Mouse (Mus musculus) liver, embryonic 11.5 days (tissue): ENCODE results near the gene Acyp1. TPM values are rescaled to one million over a fixed set of nuclear protein-coding genes. Genes with fewer than 3 reads are reported as not detected.

Source experiments
- ATAC-seq: fragments of 200-750 bp; cut with Nextera tagmentation; replicated peaks from 2 replicates; pipeline ENCODE4 v1.8.0; 2017; ENCODE audit warnings: moderate number of reproducible peaks, mild to moderate bottlenecking, moderate TSS enrichment, moderate library complexity; ENCODE audit not compliant: low FRiP score
- DNase-seq: peaks from one replicate; pipeline ENCODE4 v3.0.0-alpha.2; 2017; ENCODE audit warnings: low spot score
- H3K27ac ChIP-seq: fragments of 300-500 bp; sonication (generic); 2 replicates; pipeline ENCODE4 v1.5.1; 2014; ENCODE audit warnings: mild to moderate bottlenecking, low read depth, low read length, control low read depth
- H3K27me3 ChIP-seq: fragments of 300-500 bp; sonication (generic); replicated peaks from 2 replicates; pipeline ENCODE4 v1.6.1; 2014; ENCODE audit warnings: low read length, mixed read lengths; ENCODE audit not compliant: control insufficient read depth, insufficient read depth
- H3K36me3 ChIP-seq: fragments of 300-500 bp; sonication (generic); 2 replicates; pipeline ENCODE4 v1.6.1; 2014; ENCODE audit warnings: mild to moderate bottlenecking, low read length, moderate library complexity, mixed read lengths; ENCODE audit not compliant: control insufficient read depth, insufficient read depth
- H3K4me1 ChIP-seq: fragments of 300-500 bp; sonication (generic); replicated peaks from 2 replicates; pipeline ENCODE4 v1.6.1; 2014; ENCODE audit warnings: low read length, mixed read lengths; ENCODE audit not compliant: control insufficient read depth, insufficient read depth
- H3K4me2 ChIP-seq: fragments of 300-500 bp; sonication (generic); 2 replicates; pipeline ENCODE4 v1.6.1; 2014; ENCODE audit warnings: mild to moderate bottlenecking, control low read depth, moderate library complexity
- H3K4me3 ChIP-seq: fragments of 300-500 bp; sonication (generic); 2 replicates; pipeline ENCODE4 v1.5.1; 2014; ENCODE audit warnings: low read depth, low read length, control low read depth
- H3K9ac ChIP-seq: fragments of 300-500 bp; sonication (generic); 2 replicates; pipeline ENCODE4 v1.6.1; 2014; ENCODE audit warnings: low read depth, low read length, control low read depth
- H3K9me3 ChIP-seq: fragments of 300-500 bp; sonication (generic); 2 replicates; pipeline ENCODE4 v1.6.1; 2016; ENCODE audit warnings: low read length, inconsistent platforms, mixed read lengths; ENCODE audit not compliant: control insufficient read depth
- WGBS: fragments of 180-500 bp; shearing (Covaris S2); extraction: QIAGEN DNeasy Blood & Tissue Kit; methylation state at CpG from one replicate; pipeline ENCODE4 v1.1.7; 2014; 5-methylcytosine and 5-hydroxymethylcytosine counted together
- polyA plus RNA-seq: library from polyadenylated mRNA; unstranded; fragments of >200 nt; fragmentation: Nextera tagmentation; extraction: Ambion mirVana; gene quantifications from 2 replicates; pipeline ENCODE4 v1.2.1, GENCODE M21; 2014

Acyp1 gene
- polyA plus RNA-seq, 1 experiment from 2014 or later, result 88.3 TPM

DNA sequence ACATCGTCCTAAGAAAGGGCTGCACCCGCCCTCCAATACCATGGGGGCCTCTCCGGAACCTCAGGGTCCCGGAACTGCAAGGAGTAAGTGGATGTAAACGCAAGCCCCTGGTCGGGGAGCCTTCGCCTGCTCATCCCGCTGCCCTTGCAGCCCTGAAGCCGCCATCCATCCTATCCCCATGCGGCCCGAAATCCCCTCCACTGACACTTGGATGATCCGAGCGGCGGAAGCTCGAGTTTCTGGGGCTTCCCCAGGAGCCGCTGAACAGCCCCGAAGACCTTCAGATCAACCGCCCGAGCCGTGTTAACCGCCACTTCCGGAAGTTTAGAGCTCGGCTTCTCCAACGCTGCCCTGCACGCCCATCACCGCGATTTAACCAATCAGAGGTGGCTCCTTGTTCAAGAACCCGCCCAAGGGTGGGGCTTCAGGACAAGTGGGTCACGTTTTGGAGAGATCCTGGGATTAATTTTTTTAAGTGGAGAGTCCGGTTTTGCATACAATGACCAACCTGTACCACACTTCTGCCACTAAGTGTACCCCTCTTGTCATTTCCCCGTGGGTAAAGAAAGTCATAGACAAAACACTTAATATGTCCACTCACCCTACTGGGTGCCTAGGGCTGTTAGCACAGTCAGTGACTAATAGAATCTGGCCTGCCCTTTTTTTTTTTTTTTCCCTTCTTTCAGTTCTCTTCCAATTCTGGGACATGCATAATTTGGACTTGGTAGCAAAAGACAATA is 8.0 kb downstream of the Acyp1 start:
- H3K4me3 ChIP-seq, result peak overlapping the region; percentile 63
- H3K27me3 ChIP-seq, result no peaks in the 10 kb centered on the region
- peak overlapping the region; percentile 72 for H3K9ac ChIP-seq
- peaks cover 13% of the 10 kb centered on the region for H3K4me1 ChIP-seq
- H3K4me2 ChIP-seq, result peak overlapping the region; percentile 74
- DNase-seq (peak; percentile 97), ATAC-seq (peak; percentile 91)
- no peaks in the 10 kb centered on the region; the same call in 1 of the 2 replicates for H3K36me3 ChIP-seq
- peak overlapping the region; percentile 52 for H3K27ac ChIP-seq
- H3K9me3 ChIP-seq, result no peaks in the 10 kb centered on the region
- WGBS, result under 1% methylated on average over 31 of the region's 31 CpGs

GRCm38 (mm10) chr12:85279396-85280080 is 8.7 kb downstream of the Acyp1 start:
- H3K9ac ChIP-seq, result peak overlapping the region; percentile 72
- H3K4me2 ChIP-seq, result peak overlapping the region; percentile 74
- peak overlapping the region; percentile 63 for H3K4me3 ChIP-seq
- H3K9me3 ChIP-seq, result no peaks in the 10 kb centered on the region
- H3K36me3 ChIP-seq, result peaks cover 3% of the 10 kb centered on the region; the same call in 1 of the 2 replicates
- peak overlapping the region; percentile 52 for H3K27ac ChIP-seq
- peaks cover 13% of the 10 kb centered on the region for H3K4me1 ChIP-seq
- no peaks in the 10 kb centered on the region for H3K27me3 ChIP-seq
- WGBS, result 6% methylated on average over 10 of the region's 10 CpGs
- peak; percentile 35 for ATAC-seq
- DNase-seq, result no peak

DNA sequence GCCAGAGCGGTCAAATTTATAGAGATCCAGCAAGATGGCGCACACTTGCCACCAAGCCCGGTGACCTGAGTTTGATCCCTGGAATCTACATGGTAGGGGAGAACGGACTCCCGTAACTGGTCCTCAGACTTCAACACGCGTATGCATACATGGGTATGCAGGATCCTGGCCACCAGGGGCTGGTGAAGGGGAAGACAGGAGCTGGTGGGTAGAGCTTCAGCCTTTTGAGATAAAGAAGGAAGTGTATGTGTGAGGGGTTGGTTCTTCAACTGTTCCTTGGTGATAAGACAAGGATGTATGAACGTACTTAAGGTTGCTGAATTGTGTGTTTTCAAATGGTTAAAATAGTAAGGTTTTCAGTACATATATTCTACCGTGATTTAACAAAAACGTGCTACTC is 9.3 kb downstream of the Acyp1 start:
- H3K36me3 ChIP-seq, result peaks cover 4% of the 10 kb centered on the region; the same call in 1 of the 2 replicates
- 0 out of 2 replicates have a peak overlapping the region, but pooled peaks have one; percentile 36 for H3K27ac ChIP-seq
- ATAC-seq, result peak; percentile 81
- no peak overlapping the region for H3K4me3 ChIP-seq
- H3K9ac ChIP-seq, result no peak overlapping the region
- no peaks in the 10 kb centered on the region for H3K27me3 ChIP-seq
- H3K4me2 ChIP-seq, result peak overlapping the region; percentile 74
- H3K9me3 ChIP-seq, result no peaks in the 10 kb centered on the region
- 68% methylated on average over 10 of the region's 10 CpGs for WGBS
- H3K4me1 ChIP-seq, result peaks cover 13% of the 10 kb centered on the region
- no peak for DNase-seq

DNA sequence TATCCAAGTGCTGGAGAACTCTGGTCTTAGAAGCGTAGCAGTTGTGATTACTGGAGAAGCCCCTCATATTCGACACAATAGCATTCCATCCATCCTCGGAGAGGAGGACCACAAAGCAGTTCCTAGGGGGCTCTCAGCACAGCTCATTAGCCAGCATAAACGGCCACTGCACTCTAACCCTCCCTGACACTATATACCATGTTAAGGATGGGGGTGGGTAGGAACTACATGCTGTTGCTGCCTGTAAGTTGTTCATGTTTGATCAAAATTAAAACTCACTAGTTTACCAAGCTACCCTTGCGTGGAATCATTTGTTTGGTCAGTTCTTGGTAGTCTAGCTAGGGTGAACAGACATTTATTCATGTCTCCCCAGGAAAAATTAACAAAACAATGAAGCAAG is 12.0 kb downstream of the Acyp1 start:
- Histone ChIP-seq H3K27me3 (no peaks in the 10 kb centered on the region), H3K9me3 (no peaks in the 10 kb centered on the region), H3K4me3 (no peak overlapping the region), H3K36me3 (peaks cover 4% of the 10 kb centered on the region; the same call in 1 of the 2 replicates), H3K27ac (no peak overlapping the region), H3K9ac (no peak overlapping the region), H3K4me2 (no peak overlapping the region), H3K4me1 (peaks cover 13% of the 10 kb centered on the region)
- ATAC-seq (no peak), DNase-seq (no peak)
- 87% methylated on average over 5 of the region's 5 CpGs for WGBS

DNA sequence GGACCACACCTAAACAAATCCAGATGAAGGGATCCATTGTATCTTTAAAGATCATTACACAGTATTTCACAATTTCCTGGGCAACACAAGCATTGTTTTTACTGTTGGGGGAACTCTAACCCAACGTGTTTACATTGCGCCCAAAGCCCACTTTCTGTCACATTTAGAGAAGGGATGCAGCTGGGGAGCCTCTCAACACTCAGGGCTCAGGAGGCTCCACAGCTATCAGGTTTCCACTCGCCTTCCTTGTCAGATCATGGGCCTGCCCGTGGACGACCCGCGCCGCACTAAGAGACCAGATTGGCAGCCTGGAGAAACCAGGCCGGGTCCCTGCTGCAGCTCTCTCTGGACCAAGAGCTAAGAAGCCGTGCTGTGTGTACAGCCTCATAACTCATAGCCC is 14.7 kb downstream of the Acyp1 start:
- Histone ChIP-seq H3K36me3 (peaks cover 4% of the 10 kb centered on the region; the same call in 1 of the 2 replicates), H3K4me2 (no peak overlapping the region), H3K4me3 (no peak overlapping the region), H3K4me1 (peaks cover 7% of the 10 kb centered on the region), H3K27me3 (no peaks in the 10 kb centered on the region), H3K27ac (no peak overlapping the region), H3K9me3 (no peaks in the 10 kb centered on the region; the same call in 1 of the 2 replicates), H3K9ac (no peak overlapping the region)
- ATAC-seq (no peak), DNase-seq (no peak)
- WGBS, result 79% methylated on average over 10 of the region's 10 CpGs

GRCm38 (mm10) chr12:85271843-85272206 is 16.4 kb downstream of the Acyp1 start:
- H3K4me2 ChIP-seq, result no peak overlapping the region
- DNase-seq (no peak), ATAC-seq (0 out of 2 replicates have a peak, but pooled peaks have one; percentile 48)
- no peak overlapping the region for H3K4me3 ChIP-seq
- no peak overlapping the region for H3K9ac ChIP-seq
- 74% methylated on average over 4 of the region's 4 CpGs for WGBS
- no peaks in the 10 kb centered on the region for H3K27me3 ChIP-seq
- no peaks in the 10 kb centered on the region; the same call in 1 of the 2 replicates for H3K9me3 ChIP-seq
- peaks cover 4% of the 10 kb centered on the region; the same call in 1 of the 2 replicates for H3K36me3 ChIP-seq
- peaks cover 2% of the 10 kb centered on the region; the same call in 1 of the 2 replicates for H3K4me1 ChIP-seq
- H3K27ac ChIP-seq, result no peak overlapping the region

DNA sequence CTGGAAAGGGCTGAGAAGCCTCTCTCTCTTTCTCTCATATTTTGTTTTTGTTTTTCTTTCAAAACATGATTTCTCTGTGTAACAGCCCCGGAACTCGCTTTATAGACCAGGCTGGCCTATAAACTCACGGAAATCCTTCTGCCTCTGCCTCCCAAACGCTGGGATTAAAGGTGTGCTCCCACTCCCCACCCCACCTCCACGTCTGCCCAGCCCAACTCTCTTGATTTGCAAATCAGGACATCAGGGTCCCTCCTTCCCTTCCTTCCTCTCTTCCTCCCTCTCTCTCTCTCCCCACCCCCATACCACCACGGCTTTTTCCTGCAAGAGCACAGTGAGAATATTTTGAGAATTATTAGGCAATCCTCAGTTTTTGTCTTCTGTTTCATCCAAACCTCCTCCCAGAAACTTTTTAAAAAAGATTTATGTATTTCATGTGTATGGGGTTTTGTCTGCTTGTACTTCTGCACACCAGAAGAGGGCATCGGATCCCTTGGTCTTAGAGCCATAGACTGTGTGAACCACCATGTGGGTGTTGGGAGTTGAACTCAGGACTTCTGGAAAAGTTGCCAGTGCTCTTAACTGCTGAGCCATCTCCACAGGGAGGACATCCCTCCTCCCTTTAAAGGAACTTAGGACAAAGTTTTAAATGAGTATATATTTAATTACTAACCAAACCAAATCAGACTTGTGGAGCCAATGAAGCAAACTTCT is 17.0 kb downstream of the Acyp1 start:
- DNase-seq, result no peak
- Histone ChIP-seq H3K9me3 (no peaks in the 10 kb centered on the region; the same call in 1 of the 2 replicates), H3K27ac (no peak overlapping the region), H3K4me1 (peaks cover 2% of the 10 kb centered on the region; the same call in 1 of the 2 replicates), H3K9ac (no peak overlapping the region), H3K4me2 (no peak overlapping the region), H3K4me3 (no peak overlapping the region), H3K27me3 (no peaks in the 10 kb centered on the region), H3K36me3 (peaks cover 4% of the 10 kb centered on the region; the same call in 1 of the 2 replicates)
- ATAC-seq, result no peak
- WGBS, result 68% methylated on average over 7 of the region's 7 CpGs

- peak; percentile 85 for DNase-seq
- under 1% methylated on average over 35 of the region's 35 CpGs for WGBS
Measured at GRCm38 (mm10) chr12:85270319-85270718, 17.9 kb downstream of the Acyp1 start, which contains the start of gene Mlh3. Gene Mlh3 (minus strand): TSS chr12:85270599.

More at GRCm38 (mm10) chr12:85270319-85270718, 17.9 kb downstream of the Acyp1 start, which contains the start of gene Mlh3:
- H3K27me3 ChIP-seq, result no peaks in the 10 kb centered on the region
- peak within 1 kb of the TSS; percentile 76 for H3K9ac ChIP-seq
- peak within 1 kb of the TSS; percentile 78 for H3K4me2 ChIP-seq
- ATAC-seq, result peak; percentile 88
- H3K4me1 ChIP-seq, result peaks cover 2% of the 10 kb centered on the region; the same call in 1 of the 2 replicates
- peaks cover 6% of the 10 kb centered on the region; the same call in 1 of the 2 replicates for H3K36me3 ChIP-seq
- H3K4me3 ChIP-seq, result peak within 1 kb of the TSS; percentile 63
- H3K9me3 ChIP-seq, result no peaks in the 10 kb centered on the region; the same call in 1 of the 2 replicates
- peak within 1 kb of the TSS; percentile 66 for H3K27ac ChIP-seq
